Mouse (Mus musculus) frontal cortex, postnatal 36 days (tissue): ENCODE results near the gene Fgfr2.

Source experiments
- DNase-seq, 2 experiments: peaks; one replicate each; pipeline ENCODE4 v3.0.0; 2022; ENCODE audit warnings: low spot score in 2 of 2

Gene Fgfr2

DNA sequence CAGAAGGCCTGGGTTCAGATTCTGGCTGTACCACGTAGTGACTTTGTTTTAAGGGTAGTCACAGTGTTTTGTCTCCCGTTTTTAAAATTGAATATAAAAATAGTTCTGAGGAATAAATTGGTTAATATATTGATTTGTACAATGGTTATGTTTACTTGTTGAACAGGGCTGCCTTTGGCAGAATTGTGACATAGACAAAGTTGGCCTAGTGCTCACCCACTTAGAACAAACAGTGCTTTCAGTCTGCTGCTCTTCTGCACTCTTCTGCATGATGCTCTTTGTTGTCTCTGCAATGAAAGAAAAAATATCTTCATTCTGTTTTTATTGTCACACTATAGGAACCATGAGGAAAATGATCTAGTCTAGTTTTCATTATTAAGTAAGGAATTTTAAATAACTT lies 184.0 kb downstream of the Fgfr2 start:
- DNase-seq = no peak

DNA sequence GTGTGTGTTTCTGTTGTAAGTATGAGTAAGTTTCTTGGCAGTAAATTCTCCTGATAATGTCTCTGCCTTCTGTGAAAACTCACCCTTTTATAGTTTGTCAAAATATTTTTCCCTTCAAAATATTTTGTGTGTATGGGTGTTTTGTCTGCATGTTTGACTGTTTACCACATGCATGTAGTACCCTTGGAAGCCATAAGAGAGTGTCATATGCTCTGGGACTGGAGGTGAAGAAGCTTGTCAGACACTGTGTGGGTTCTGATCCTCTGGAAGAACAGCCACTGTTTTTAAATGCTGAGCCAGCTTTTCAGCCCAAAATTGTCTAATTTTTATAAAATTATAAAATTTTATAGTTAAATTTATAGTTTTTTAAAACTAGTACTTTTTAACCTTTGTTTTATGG lies 188.4 kb downstream of the Fgfr2 start:
- no peak for DNase-seq

DNA sequence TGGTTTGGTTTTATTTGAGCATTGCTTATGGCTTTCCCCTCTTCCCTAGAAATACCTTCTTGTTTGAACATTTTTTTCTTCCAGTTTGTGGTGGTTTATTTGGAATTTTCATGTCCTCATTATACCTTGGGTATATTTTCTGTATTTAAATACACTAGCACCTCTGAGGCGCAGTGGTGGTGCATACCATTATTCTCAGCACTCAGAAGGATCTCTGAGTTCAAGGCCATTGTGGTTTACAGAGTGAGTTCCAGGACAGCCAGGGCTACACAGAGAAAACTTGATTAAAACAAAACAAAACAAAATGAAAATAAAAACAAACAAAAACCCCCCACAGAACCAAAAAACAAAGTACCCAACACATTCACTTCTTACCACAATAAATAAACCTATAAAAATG lies 189.8 kb downstream of the Fgfr2 start:
- no peak for DNase-seq

DNA sequence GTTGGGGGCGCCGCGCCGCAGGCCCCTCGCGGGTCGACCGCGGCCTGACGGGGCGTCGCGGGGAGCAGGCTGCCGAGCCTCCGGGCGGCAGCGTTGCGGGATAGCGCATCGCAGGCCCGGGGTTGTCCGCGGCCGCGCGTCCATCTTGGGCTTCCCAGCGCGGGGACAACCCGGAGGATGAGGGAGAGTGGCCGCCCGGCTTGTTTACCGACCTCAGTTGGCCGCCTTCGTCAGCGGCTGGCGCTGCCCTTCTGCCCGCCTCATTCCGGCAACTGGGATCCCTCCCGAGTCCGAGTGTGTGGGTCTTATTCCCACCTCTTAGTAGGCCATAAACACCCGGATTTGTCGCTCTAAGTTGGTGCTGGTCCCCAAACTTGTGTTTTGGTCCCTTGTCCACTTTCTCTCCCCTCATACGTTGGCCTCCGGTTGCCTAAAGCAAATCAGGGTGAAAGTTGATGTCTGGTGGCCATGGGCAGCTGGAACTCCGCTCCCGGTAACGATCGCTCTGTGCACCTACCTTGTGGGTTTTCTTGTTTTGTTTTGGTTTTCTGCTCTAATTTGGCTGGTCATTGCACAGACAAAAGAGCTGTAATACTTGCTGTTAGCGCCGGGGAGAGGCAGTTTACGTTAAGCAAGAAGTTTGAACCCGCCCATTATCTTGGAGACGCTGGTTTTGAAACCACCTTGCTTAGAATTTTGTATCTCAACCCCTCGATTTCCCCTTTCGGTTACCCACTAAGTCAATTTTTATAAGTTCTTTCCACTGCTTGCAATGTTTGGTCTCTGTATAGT lies 191.4 kb downstream of the Fgfr2 start:
- peak; percentile 30 to 33 for DNase-seq

DNA sequence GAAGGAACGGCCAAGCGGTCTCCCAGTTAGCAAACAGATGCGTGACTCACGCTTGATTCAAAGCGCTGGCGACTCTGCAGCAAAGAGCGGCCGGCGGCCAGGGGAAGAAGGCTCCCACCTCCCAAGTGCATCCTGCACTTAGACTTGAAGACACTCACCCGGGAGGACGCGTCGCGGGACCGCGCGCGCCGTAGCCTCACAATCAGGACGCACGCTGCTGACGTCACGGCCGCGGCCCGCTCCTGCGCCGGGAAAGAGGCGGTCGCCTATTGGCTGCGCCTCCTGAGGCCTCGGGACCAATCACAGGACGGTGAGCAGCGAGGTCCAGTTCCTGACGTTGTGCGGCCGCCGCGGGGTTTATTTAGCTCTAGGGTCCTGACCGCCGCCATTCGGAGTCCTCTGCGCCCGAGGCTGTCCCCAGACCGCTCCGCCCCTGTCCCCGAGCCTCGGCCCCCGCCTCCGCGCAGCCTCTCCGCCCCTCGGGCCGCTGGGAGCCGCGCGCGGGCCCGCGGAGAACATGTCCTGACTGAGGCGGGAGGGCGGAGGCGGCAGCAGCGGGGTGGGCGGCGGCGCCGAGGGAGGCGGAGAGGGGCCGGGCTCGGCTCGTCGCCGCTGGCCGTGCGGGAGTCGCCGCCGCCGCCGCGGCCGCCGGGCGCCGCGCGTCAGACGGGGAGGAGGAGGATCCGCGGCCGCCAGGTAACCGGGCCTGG lies 192.1 kb downstream of the Fgfr2 start, which contains the start of gene Zranb1:
TSS of gene Zranb1 (plus strand) at position 293 of the 710 bp plus-strand sequence.
- peak; percentile 99 for DNase-seq

DNA sequence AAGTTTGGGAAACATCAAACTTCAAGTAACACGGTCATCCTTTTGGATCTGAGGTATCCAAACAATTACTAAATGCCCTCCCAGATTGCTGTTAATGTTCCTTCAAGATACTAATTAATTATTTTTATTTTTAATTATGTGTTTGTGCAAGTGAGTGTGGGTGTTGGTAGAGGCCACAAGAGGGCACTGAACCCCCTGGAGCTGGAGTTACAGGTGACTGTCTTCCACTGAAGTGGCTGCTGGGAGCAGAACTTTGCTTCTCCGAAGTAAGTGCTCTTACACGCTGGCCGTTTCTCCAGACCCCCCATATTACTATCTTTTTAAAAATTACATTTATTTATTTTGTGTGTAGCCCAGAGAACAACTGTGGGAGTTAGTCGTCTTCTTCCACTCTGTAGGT lies 193.1 kb downstream of the Fgfr2 start:
- DNase-seq = no peak

DNA sequence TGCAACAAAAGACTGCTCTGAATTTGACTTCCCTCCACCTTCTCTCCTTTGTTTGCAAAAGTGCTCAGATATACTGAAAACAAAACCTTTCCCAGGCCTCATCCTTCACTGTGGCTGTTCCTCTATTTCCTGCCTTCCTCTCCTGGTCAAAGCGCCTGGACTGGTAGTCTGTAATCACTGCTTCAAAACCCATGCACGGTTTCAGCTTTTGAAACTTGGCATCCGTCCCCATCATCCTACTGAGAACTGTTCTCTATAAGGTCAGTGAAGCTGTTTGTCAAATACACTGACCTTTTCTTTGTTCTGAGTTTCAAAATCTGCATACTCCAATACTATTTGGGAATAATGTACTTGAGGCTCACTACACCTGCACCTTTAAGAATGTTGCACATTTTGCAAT lies 195.9 kb downstream of the Fgfr2 start:
- no peak for DNase-seq

DNA sequence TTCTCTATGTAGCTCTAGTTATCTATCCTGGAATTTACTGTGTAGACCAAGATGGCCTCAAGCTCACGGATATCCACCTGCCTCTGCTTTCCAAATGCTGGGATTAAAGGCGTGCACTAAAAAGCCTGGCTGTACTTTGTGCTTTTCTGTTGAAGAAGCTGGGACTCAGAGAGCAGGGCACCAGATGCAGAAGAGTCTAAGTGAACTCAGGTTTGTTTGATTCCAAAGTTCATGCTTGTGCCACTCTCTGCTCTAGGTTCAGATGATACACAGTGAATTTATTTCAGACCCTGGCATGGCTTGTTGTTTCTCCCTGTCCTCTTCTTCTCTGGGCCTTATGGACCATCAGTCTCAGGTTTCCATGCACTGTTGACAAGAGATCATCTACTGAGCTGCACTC lies 197.9 kb downstream of the Fgfr2 start:
- DNase-seq = no peak

DNA sequence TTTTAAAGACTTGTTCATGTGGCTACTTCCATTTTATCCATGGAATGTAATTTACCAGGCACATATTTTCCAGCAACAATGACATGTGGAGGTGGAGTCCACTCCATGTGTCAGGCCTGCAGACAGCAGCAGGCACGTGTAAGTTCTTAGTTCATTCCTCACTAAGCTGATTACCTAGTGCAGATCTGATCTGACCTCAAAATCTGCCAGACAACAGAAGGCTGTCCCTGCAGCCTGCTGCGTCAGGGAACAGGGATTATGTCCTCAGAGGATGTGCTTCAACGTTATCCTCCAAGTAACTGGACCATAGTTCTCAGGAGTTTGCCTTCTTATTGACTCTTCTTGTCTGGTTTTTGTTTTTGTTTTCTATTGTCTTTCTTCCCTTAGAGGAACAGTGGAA lies 201.2 kb downstream of the Fgfr2 start:
- no peak for DNase-seq

DNA sequence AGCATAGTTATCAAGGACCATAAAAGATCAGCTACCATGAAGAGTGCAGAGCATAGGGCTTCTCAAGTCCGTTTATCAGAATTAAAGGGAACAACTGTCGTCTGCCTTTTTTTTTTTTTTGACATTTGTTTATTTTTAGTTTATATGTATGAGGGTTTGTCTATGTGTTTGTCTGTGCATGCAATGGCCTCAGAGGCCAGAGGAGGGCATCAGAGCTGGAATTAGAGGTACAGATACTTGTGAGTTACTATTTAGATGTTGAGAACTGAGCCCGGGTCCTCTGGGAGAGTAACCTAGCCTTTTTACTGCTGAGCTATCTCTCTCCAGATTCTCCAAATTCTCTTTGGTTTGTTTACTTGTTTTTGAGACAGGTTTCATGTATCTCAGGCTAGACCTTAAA lies 219.4 kb downstream of the Fgfr2 start:
- DNase-seq = no peak

DNA sequence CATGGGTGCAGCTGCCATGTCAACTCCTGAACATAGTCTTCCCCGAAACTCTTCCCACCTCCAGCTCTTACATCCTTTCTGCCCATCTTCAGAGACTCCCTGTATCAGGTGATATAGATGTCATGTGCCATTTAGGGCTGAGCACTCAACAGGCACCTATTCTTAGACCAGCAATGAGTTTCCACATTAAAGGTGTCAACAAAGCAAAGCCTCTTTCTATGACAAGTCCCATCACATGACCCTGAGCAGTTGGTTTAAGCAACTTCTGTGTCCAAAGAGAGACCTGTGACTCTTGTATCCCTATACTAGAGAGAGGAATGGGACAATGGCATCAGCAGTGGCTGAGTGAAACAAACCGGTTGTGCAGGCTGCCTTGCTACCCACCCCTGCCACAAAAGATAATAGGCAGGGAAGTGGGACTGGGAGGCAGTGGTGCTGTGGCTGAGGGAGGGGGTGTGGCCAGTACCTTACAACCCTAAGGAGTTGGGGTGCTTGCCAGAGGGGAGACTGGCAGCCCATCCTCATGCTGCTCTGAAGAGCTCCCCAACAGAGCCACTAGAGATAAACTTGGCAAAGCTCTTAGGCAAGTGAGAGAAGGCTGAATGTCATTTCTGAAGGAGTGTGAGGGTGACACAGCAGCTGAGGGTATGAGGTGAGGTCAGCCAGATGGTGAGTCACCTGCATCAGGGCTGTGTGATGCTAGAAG lies 222.2 kb downstream of the Fgfr2 start:
- DNase-seq = no peak

DNA sequence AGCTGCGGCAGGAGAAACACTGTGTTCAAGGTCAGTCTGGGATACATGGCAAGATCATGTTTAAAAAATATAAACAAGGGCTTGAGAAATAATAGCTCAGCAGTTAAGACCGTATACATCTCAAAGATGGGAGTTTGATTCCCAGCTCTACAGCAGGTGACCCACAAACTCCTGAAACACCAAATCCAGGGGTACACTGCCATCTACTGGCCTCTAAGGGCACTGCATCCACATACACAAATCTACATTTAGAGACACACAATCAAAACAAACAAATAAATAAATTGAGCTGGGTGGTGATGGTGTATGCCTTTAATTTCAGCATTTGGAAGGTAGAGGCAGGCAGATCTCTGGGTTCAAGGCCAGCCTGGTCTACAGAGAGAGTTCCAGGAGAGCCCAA lies 224.9 kb downstream of the Fgfr2 start:
- DNase-seq = no peak

DNA sequence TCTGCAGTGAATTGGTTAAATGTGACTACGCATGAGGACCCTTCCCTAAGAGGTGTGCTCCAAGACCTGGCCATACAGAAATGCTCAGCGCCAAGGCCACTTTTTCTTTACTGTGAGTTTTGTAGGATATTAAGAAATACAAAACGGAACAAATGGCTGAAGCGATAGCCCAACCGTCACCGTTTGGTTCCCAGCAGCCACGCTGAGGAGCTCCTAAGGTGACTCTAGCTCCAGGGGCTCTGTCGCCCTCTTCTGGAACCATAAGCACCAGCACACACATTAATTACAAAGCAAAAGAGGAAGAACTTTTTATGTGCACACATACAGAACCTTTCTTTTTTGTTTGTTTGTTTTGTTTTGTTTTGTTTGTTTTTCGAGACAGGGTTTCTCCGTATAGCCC lies 225.9 kb downstream of the Fgfr2 start:
- DNase-seq = no peak

DNA sequence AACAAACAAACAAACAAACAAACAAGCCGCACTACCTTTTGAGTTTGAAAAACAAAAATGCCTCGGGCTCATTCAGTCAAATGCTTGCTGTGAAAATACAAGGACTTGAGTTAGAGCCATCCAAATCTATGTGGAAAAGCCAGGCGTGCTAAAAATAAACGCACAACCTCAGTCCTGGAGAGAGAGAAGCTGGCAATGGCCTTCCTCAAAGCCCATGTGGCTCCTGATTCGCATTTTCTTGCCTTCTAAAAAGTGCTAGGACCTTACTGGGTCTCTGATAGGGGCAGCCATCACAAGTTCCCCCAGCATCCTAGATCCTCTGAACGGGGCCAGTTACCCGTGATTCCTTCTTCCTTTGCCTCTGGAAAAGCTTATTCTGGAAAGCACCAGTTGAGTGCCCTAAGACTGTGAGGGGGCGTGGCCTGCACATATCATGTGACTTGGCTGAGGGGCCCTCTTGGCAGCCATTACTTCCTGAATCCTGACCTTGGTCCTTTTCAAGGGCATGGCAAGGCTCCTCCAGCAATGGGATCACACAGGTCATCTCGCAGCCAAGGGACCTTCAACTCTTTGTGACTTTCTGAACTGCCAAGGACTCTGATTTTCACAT lies 226.8 kb downstream of the Fgfr2 start:
- DNase-seq = no peak

DNA sequence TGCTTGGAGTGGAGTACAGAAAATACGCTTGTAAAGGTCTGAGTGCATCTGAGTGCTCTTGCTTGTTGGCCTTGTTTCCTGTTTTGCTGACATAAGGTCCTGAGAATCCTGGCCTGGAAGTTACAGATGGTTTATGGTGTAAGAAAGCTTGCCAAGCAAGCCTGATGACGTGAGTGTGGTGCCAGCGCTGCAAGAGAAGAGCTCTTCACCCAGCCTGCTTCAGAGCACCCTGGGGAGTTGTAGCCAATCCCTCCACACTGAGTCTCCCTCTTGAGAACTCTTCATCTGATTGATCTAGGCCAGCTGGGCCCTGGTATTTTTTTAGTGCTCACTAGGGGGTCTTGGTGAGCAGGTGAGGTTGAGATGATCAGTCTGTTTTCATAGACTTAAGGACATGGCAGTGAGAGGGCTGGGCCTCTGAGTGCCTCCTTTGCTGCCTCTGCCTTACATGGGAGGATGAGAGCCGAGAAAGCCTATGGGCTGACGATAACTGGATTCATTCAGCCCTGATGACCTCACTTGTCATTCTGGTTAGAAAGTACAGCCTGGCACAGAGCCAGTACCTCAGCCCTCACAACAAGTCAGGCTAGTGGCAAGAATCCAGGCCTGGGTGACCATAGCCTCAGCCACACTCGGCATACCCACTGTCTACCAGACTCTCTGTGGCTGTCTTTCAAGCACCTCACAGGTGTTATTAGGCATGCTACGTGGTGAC lies 228.2 kb downstream of the Fgfr2 start:
- DNase-seq = no peak

DNA sequence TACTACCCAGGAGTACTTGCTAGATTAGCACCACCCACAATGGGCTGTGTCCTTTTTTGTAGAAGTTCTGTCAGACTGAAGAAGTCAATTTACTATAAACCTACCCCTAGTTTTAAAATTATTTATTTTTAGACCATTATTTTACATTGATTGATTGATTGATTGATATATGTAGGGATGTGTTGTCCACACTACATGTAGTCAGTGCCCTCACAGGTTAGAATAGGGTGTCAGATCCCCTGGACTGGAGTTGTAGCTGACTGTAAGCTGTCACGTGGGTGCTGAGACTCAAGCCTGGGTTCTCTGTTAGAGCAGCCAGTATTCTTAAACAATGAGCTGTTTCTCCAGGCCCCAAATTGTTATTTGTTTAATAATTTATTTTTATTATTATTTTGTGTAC lies 229.8 kb downstream of the Fgfr2 start:
- DNase-seq = no peak

DNA sequence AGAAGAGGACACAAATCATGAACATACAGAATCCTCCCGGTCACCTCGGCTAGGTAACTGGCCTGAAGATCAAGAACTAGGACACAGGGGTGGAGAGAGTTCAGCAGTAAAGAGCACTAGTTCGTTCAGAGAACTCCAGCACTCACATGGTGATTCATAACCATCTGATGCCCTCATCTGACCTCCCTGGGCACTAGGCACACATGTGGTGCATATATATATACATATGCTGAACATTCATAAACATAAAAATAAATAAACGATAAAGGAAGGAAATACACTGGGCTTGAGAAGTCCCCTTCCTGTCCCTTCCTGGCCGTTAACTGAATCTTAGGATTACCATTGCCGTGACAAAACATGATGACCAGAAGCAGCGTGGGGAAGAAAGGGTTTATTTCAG lies 230.3 kb downstream of the Fgfr2 start:
- DNase-seq = no peak

DNA sequence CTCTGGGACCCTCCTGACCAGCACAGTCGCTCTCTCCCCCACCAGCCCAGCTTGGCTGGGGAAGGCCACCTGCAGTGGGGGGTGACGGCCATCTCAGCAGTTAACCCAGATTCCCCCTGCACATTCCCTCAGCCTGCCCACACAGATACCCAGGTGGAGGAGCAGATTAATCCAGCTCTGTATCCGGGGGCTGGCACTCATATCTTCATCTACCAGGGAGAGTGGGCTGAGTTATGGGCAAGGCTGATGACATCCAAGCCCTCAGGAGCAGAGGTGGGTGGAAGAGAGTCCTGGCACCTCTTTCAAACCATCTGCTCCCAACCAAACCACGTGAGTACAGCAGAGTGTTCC lies 230.9 kb downstream of the Fgfr2 start:
- no peak for DNase-seq

DNA sequence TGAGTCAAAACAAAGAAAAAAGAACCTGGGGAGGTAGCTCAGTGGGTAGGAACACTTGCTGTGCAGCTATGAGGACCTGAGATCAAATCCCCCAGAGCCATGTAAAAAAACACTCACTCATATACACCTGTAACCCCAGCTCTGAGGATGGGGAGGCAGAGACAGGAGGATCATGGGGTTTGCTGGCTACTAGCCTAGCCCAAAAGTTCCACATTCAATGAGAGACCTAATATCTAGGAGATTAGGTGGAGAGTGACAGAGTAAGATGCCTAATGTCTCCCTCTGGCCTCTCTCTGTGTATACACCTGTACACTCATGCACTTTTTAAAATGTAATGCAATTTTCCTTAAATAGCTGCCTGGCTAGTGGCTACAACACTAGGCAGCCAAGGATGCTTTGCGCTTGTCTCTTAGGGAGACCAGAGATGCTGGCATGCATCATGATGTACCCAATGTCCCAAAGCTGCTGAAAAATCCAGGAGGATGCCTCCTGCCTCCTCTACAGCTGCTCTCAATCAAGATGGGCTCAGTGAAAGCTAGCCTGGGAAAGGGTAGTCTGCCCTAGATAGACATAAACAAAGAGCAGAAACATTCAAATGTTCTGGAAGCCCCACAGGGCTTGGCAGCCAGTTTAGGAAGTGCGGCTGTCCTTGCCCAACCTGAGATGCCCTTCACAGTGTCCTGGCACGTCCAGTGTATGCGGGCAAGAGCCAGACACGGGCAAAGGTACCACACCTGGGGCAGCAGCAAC lies 231.4 kb downstream of the Fgfr2 start:
- DNase-seq = no peak

DNA sequence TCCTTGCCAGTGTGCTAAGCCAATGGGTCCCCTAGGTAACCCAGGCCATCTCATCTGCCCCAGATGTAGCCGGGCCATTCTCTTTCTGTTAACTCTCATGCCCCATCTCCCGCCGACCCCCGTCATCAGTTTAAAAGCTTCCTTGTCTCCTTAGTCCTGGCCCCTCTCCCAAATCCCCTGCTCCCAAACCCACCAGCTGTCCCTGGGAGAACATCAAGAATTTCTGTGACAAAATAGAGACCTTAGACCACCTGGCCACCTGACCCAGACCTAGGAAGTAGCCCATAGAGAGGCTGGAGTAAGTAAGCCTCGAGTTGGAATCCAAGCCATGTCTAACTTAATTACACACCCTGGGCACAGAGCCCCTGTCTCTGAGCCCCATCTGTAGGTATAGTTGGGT lies 232.9 kb downstream of the Fgfr2 start:
- no peak for DNase-seq

DNA sequence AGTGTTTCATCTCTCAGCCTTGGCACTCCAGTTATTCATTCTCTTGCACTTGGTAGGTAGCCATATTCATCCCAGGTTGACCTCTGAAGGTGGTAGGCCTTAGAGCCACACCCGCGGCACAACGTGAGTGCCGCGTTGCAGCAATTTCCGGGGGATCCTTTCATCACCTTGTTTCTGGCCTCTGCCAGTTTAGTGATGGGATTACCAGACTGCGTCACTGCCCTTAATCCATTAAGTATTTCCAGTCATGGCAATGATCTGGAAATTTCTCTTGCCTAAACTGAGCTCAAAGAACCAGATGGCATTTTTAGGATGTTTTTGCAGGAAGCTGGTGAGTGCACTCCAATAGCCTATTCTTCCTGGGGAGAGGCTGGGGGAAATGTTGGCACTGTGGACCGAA lies 233.5 kb downstream of the Fgfr2 start:
- no peak for DNase-seq
